Mouse (Mus musculus) small intestine, adult 2 months (tissue): ENCODE results near the gene Gfpt1.

Experiments
- CTCF ChIP-seq: fragments of 200-500 bp; IDR thresholded peaks from 2 replicates; pipeline ENCODE4 v1.5.1; 2012; ENCODE audit warnings: low read depth, mild to moderate bottlenecking, control low read depth, inconsistent platforms, low read length, moderate library complexity, mixed read lengths; ENCODE audit not compliant: insufficient replicate concordance, insufficient read length; ENCODE audit errors: extremely low read depth
- POLR2A ChIP-seq: fragments of 200-500 bp; IDR thresholded peaks from 2 replicates; pipeline ENCODE4 v1.6.1; 2012; ENCODE audit warnings: low read depth, mild to moderate bottlenecking, control low read depth, inconsistent platforms, low read length, moderate library complexity

DNA sequence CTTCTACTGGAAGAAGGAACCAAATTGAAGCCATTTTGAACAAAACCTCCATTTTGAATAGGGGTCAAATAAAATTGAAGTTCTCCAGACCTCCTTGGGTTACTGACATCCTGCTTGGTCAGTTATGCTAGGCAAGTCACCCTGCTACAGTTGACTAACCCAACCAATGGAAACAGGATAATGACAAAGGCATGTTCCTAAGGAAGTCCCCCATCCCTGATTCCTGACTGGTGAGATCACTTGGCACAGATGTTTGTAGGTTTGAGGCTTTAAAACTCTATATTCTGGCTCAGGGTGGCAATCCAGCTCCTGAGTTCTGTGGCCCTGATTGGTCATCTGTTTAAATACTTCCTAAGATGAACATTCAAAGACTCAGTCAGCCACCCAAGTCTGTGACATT lies 37.1 kb upstream of the Gfpt1 start:
- TF ChIP-seq POLR2A: no peak
- no peak for TF ChIP-seq CTCF
